Mouse (Mus musculus) layer of hippocampus, adult 9-11 months (tissue): Measurements from ENCODE around the gene Gpx8.

Source experiments
- DNase-seq: peaks from one replicate; pipeline ENCODE4 v3.0.0; 2022

Gpx8 gene

DNA sequence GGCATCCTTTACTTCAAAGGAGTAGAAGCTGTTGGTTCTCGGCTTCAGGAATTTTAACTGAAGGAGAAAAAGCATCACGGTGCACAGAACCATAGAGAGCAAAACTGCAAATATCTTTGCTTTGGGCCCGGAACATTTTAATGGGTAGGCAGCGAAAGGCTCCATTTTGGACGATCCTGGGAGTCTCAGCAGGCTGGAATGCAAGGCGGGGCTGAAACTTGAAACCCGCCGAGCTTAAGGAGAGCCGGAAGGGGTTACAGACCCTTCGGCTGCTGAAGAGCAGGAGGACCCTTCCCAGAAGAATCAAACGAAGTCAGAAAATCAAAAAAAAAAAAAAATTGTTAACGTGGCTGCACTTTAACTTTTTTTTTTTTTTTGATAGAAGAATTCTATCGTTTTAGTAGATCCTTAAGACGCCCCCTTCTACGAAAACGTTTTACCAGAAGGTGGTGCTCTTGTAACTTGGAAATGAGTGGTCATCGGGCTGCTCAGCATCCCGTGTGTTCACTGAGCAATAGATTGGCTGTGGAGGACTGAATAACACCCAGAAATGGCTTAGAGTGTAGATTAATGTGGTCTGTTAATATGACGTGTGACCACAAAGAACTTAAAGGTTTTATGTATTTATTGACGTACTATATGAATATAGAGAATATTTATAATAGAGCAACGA is at the start of gene Gpx8:
Gpx8 (minus strand) TSS at position 200 of the 673 bp plus-strand sequence.
- peak; percentile 32 for DNase-seq

DNA sequence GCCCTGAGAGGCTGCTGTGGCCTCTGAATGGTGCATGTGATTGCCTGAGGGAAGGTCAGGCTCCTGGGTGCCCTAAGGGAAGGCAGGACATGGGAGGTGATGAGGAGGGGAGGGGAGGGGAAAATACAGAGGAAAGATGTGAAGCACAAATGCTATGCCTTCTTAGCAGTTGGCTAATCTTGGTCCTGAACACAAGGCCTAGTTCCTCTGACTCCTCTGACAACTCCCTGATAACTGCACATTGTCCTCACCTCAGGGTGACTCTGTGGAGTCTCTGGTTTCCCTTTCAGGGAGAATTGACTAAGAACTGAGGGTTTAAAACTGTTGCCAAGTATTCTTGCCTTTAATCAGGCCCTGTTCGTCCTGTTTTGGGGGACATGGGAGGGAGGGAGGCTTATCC is 48.4 kb upstream of the Gpx8 start:
- no peak for DNase-seq

DNA sequence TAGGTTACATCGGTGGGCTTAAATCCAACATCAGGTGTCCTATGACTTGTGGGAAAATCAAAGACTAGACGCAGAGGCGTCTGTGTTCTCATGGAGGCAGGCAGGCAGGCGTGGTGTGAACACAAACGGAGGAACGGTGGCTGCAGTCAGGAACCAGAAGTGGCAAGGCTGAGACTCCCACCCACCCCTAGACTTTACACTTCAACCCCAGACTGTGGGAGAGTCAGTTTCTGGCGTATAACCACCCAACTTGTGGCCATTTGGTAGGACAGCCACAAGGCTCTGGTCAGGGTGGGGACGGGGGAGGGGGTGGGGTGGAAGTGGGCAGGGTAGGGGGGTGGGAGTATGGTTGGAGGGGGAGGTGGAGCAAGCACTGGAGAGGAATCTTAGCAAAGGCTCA is 44.3 kb upstream of the Gpx8 start:
- DNase-seq: no peak

DNA sequence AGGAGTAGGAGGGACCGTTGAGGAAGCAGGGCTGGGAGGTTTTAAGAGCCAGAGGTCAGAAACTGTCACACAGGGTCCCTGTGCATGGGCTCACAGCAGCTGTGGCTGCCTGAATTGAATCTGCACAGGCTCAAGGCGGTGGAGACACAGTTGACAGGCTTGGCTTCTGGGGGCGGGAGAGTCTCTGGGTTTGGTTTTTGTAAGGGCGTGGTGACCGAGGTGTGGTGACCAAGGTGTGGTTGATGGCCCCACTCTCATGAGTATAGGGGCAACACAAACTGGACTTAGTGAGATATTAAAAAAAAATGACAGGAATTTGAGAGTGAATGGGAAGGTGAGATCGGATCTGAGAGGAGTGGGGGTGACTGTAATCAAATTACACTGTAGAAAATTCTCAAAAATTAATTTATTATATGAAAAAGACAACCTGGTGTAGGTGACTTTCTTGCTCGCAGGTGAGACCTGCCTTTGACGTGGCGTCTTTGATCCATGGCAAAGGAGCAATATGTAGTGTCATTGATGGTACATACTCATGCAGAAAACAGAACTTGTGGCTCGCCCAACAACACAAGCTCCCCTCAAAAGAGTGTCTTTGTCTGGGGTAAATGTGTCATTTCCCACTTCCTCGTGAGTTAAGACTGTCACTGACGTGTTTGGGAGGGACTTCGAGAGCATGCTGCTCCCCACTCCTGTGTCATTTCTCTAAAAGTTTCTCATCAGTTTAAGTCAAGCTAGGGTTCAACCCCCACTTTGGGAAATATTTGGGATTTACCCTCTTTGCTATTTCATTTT is 41.2 kb upstream of the Gpx8 start:
- no peak for DNase-seq

DNA sequence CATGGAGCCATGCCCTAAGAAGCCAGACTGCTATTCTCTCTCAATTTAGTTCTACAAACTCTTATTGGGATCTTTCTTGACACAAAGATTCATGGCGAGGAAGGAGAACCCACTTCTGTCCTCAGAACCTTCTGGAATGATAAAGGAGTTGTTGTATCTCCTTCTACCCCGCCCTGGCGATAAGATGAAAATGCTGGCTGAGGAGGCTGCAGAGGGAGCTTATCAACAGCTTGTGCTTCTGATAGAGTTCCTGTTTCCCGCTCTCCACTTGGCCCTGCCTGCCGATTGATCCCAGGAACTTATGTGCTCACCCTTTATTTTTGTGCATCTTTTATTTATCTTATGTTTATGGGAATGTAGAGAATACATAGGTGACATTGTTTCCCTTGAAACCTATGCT is 38.5 kb upstream of the Gpx8 start:
- no peak for DNase-seq

DNA sequence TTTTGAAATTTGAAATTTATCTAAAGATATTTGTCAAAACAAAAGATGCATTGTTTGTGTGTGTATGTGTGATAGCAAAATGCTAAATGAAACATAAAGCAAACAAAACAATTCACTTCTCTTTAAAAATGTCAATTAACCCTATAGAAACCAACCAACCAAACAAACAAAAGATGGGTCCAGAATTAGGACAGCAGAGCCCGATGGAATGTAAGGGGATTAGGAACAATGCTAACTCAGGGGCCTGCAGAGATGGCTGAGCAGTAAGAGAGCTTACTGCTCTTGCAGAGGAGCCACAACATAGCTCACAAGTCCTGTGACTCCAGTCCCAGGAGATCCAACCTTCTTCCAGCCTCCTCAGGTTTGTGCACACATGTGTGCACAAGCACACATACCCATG is 35.9 kb upstream of the Gpx8 start:
- no peak for DNase-seq

DNA sequence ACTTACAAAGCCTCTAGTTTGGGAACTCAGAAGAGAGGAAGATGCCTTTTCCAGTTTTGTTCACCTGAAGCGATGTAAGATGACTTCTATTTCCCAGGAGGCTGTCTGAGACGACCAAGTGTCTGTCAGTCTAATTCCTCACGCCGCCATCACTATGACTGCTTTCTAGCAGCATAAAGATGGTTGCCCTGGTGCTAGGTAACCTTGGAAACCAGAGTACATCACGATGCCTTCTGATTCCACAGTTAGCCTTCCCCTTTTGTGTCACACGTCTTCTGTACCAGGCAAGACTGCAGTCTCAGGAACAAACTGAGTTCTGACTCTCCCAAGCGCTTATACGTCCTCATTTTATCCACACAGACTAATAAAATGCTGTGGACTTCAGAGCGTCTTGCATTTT is 32.8 kb upstream of the Gpx8 start:
- DNase-seq: no peak

DNA sequence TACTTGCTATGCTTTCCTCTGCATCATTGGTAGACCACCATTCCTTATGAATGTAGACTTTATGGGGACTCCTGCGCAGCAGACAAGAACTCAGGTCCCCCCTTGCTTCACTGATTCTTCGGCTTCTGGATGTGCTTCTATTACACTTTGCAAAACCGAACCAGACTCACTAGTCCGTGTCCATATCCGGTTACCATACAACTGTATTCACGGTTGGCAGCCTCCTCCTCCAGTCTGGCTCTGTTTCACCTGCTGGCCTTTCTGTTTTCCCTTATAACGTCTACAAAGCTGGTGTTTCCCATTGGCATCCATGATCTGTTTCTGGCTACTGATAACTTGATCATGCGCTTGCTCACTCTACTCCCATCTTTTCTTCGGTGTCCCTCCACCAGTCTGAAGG is 18.3 kb upstream of the Gpx8 start:
- DNase-seq: no peak

DNA sequence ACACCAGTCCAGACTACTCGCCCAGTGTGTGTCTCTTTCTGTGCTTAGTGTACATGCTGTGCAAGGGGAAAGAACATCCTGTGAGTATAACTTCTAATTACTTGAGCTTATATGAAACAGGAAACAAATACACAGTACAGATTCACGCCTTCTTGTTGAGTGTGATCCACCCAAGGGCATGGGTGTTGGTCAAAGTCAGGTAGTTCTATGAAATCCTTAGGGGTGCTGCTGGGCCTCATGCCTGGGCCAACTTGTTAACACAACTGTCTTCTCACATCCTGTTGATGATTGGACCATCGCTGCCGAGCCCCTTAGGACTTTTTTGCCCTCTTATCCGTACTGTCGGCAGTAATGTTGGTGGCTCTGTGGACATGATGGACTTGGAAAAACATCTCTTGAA is 15.5 kb upstream of the Gpx8 start:
- no peak for DNase-seq

DNA sequence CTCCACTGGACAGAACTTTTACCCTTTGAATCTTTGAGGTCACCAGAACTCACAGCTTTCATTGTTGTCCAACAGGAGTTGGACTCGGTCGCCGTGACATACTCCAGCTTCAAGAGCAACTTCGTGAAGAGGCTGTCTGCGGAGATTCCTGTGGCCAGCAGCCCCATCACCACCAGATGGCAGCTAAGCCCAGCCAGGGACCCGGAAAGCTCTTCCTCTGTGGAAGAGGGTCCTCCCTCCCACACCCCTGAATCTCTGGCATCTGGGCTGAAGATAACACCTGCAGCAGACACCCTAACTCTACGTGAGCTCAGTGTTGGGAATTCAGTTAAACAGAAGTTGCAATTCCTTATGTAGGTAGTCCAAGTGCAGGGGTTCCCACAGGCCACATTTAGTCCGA is 9.6 kb upstream of the Gpx8 start:
- DNase-seq: no peak

DNA sequence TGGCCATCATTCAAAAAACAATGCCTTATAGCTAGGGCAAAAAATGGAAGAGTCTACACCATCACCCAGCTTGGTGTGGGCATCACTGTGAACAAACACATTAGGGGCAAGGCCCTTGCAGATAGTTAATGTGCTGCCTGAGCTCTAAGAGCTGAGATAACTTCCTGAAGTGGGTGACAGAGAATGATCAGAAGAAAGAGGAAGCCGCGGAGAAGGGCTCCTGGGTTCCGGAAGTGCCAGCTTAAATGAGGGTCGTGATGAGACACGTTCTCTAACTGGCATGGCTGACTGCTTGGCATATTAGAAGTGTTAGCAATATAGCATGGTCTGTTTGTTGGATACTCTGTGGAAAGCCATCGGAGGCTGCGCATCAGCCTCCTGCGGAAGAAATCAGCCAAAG is 8.0 kb upstream of the Gpx8 start:
- no peak for DNase-seq

DNA sequence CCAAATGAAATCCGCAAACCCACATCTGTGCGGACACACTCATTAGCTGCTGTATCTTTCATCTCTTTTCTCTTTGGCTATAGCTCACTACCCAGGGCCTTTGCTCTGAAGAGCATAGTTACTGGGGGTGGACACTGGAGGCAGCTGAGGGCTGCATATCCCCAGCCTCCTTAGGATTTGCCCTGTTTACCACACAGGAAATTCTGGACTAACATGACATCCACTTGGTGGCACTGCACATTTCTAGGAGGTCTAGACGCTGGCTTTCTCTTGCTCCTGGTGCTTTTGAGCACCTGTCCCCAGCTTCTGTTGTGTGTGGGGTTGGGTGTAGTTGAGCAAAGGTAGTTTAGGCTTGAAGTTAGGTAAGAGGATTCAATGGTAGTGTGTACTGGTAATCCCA is 1.4 kb upstream of the Gpx8 start:
- no peak for DNase-seq

DNA sequence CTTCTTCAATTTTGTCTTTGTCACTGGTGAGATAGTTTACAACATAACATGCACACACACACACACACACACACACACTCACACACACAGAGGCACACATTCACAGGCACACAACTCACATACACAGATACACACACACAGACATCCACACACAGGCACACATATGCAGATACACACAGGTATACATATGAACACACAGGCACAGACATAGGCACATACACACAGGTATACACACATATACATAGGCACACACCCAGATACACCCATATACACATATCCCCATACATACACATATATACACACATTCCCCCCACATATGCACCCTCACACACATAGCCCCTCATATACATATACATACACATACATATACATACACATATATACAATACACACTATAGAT is 808 bp upstream of the Gpx8 start:
- DNase-seq: no peak

DNA sequence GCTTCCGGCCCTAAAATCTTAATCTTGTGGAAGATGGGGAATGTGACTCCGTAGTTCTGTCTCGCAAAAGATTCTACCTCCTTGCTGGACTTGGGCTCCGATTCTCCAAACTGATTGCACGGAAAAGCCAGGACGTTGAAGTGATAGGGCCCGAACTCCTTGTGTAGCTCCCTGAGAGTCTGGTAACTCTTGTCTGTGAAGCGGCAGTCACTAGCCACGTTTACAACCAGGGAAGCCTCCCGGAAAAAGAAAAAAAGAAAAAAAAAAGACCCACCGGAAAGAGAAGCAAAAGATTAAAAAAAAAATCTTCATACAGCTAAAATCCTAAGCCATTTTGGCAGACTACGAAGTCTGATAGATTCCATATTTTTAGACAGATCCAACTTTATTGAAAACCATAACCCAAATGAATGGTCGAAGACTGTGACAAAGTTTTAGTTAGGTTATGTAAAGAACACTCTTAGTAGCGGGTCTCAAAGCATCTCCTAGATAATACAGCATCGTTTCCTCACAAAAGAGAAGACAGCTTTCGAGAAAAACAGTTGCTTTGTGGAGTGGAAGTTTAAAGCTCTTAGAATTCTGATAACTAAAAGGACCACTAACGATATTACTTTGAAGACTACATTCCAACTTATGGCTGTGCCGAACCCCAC is 626 bp downstream of the Gpx8 start:
- no peak for DNase-seq

DNA sequence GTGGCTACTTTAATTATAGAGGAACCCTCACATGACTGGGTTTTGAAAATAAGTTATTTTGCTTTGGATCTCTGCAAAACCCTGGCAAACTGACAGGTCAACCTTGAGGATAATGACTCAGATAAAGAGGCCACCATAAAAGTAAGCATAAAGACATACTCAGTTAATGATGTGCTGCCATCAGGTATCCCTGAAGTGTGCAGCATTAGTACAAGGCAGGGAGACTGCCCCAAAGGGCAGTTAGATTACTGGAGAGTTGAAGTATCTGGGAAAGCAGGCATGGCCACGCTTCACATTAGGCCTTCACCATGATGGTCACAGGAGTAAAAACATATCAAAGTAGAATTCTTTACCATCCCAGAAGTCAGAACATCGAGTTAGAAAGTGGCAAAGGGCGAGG is 1.3 kb downstream of the Gpx8 start:
- DNase-seq: no peak

DNA sequence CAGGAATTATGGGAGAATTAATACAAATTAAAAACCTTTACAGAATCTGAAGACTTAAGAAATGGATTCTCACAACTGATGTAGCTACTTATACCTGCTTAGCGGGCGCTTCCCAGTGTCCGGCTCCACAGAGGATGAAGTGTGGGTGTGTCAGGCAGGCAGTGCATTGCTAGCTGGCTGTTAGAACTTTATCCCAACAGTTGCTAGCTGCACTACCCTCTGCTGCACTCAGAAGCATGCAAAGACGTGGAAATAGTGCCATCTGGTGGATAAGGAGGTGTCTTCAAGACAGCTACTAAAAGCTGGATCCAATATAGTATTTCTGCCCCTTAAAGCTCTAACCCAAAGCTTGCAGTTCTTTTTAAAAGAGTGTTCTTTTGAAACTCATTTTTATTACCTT is 10.4 kb downstream of the Gpx8 start:
- DNase-seq: peak; percentile 70

DNA sequence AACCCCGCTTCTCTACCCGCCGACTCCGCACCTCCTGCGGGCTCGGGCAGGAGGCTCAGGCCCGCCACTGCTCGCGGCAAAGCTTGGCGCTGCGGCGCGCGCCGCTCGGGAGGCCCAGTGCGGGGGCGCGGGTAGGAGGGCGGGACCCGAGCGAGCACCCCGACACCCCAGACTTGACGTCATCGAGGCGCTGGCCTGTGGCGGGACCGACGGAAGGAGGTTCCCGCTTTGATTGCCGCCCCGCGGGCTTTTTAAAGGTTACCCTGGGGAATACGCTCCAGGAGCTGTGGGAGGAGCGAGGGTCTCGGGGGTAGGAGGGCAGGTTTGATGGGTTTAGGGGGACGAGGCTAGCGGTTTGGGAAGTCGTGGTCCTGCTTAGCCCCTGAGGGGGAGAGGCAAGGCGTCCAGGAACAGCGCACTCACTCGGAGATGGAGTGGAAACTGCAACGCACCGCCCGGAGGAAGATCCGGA is 11.2 kb downstream of the Gpx8 start, which contains the start of gene Cdc20b:
Cdc20b (plus strand) TSS at position 162 of the 472 bp plus-strand sequence.
- no peak for DNase-seq

DNA sequence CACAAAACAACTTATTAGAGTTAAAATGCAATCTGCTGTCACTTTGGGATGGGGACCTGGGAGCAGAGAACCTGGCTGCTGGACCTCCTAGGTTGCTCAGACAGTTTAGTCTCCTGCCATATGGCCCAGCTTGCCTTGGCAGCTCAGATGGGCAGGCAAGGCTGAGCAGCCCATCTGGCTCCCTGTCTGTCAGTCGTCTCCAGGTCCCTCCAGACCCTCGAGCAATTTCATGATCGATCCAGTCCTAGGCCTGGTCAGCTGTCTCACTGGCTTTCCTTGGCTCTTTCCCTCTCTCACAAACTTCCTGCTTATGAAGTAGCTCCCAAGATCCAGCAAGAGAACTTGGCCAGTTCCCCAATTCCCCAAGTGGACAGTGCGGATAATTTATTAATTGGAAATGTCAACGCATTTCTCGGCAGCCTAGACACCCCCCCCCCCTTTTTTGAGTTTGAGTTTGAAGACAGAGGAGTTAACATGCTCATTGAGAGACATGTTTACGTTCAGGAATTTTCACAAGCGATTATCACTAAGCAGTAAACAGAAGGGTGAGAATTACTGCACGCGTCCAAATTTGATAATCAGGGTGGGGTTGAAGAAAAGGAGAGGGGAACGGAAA is 11.8 kb downstream of the Gpx8 start:
- no peak for DNase-seq

DNA sequence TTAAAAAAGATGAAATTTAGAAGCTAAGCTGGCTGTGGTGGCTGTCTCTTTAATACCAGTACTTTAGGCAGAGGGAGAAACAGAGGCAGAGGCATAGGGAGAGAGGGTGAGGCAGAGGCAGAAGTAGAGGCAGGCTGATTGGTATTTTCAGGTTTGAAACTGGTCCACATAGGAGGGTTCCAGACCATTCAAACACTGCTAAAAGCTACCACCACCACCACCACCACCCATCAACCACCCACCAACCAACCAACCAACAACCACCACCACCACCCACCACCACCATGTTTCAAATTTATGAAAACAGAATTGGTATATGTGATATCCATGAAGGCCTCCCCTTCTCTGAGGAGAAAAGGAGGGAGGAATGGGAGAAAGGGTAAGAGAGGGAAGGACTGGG is 13.4 kb downstream of the Gpx8 start:
- DNase-seq: no peak

DNA sequence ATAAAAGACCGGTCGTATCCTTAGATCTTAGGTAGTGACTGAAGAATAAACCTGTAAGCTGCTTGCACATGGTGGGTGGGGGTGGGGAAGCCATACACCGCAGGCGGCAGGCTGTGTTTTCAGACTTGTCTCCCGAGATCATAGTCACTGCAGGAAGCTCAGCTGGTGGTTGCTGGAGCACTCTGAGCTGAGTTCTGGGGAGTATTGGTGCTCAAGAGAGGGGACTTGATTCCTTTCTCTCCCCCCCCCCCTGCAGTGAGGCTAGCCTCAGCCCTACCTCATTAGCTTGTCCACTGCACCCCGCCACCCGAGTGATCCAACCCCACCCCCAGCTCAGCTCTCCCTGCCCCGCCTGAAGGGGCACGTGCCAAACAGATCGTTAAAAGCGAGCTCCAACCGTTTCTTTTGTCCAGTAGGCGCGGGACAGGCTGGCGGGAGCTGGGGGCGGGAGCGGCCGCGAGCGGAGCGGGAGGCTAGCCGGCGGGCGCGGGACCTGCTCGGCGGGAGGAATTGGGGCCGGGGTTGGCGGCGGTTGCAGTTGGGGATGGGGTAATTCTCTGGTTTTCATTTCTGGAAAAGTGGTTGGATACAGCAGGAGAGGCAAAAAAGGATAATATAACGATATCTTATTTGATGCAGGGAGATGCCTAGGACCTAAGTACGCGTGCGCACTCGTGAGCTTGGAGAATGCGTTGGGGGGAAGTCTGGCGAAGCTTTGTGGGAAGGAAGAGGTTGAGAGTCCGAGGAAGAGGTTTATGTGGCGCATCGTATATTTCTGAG is 14.2 kb downstream of the Gpx8 start:
- peak; percentile 15 for DNase-seq

DNA sequence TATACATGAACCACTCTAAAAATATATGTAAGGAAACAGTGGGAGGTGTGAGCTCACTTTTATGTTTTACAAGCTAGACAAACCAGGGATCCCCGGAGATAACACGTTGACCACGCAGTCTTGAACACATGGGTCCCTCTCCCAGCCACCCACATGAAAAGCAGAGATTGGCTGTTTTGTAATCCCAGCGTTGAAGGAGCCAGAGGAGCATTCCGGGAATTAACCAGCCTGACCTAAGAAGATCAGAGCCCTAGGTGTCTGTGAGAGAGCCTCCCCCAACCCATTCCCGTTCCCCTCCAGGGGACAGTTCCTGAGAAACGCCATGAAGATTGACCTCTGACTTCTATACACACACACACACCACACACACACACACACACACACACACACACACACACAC is 14.9 kb downstream of the Gpx8 start:
- no peak for DNase-seq

DNA sequence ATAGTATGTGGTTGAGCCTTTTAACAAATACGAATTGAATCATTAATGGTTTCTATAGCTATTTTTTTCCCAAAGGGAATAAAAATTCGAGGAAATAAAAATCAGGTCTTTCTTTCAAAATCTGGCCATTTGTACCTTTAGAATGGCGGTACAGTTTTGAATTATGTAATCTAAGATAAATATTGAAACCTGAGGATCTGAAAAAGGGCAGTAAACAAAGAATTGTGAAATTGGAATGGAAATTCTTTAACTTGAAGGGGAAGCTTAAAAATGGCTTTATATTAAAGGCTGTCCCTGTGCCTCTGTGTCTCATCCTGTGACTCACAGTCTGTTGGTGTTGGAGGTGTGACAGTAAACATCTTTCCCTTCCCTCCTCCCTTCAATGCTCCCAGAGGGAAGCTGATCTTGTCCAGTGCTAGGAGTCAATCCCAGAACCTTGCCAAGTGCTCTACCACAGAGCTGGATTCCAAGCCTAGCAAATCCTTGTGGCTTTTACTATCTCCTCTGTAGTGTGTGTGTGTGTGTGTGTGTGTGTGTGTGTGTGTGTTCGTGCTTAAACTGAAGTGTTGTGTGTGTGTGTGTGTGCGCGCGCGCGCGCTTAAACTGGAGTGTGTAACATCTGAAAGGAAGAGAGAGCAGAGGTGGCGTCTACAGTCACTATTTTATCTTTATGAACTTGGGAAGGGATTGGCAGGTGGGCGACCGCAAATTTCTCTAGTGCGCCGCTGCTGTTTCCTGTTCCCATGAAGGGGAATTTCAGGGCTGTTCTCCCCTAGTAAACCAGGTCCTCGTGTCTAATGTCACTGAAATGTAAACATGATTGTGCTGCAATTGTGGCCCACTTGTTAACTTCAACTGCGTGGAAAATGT is 22.7 kb downstream of the Gpx8 start:
- DNase-seq: no peak
